14 mouse cellular contexts compared by ENCODE assay signal in the genomic region with DNA sequence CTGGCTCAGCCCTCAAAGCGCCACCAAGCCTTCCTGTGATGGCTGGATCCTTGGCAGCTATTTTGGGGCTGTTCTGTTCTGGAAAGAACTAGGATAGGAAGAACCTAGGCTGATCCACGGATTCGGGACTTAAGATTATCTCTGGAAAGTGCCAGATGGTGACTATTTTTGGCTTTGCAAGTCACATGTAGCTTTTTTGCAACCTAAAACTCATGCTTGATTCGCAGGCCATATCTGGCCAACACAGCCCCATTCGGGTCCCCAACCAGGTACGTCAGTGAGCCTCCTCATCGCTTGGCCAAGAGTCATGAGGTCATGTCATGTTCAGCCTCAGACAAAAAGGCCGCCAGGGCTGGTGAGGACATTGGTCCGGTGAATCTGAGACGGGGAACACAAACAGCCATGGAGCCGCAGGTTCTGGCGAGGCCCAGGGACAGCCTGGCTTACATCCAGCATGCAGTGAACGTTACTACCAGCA.
A peak's percentile ranks its signal among the peaks of the same experiment; 100 is the strongest.
DNase-seq lines count a peak whose midpoint lies in the region; ATAC-seq lines count a peak whose summit lies in the region.
"Had no signal": no experiment of that assay in that cellular context is flagged by ENCODE, and none has a peak within 500 bp of the region (broad histone marks: within the 10 kb centered on the region; RNA-seq: fewer than 3 reads in every experiment).

No protein-coding gene starts in this region.

- peak overlapping the region; percentile 42; the same call in 1 of the 2 replicates for H3K9ac ChIP-seq in heart, embryonic 16.5 days (ENCODE audit: low read length)
- no peak overlapping the region for H3K9ac ChIP-seq in embryonic facial prominence, embryonic 12.5 days
- H3K9ac ChIP-seq: forebrain, embryonic 12.5 days; hindbrain, embryonic 15.5 days had no signal

- DNase-seq in heart, postnatal 36 days = no peak
- peak; percentile 58 to 88 for DNase-seq in frontal cortex, postnatal 36 days (ENCODE audit: low spot score in 2 of 2)
- DNase-seq in right cerebral cortex, postnatal 10 days (ENCODE audit: low spot score in 2 of 2) = peak; percentile 71 to 81
- DNase-seq in kidney, adult 8-10 months = no peak
- DNase-seq in kidney, postnatal 10 days = no peak
- DNase-seq: adrenal gland, adult 8-10 months; embryo, embryonic 11 days; lung, adult 2 months had no signal

- H3K36me3 ChIP-seq in heart, embryonic 16.5 days (ENCODE audit: control insufficient read depth, insufficient read depth) = no peaks in the 10 kb centered on the region
- no peaks in the 10 kb centered on the region for H3K36me3 ChIP-seq in embryonic facial prominence, embryonic 12.5 days
- H3K36me3 ChIP-seq: forebrain, embryonic 12.5 days; hindbrain, embryonic 15.5 days had no signal

- WGBS in heart, embryonic 16.5 days = 56% methylated on average over 13 of the region's 13 CpGs
- WGBS in embryonic facial prominence, embryonic 12.5 days = 76% methylated on average over 13 of the region's 13 CpGs

- H3K27ac ChIP-seq in heart, embryonic 16.5 days (ENCODE audit: low read length) = peak overlapping the region; percentile 46; the same call in 1 of the 2 replicates
- H3K27ac ChIP-seq in embryonic facial prominence, embryonic 12.5 days = 0 out of 2 replicates have a peak overlapping the region, but pooled peaks have one; percentile 50
- H3K27ac ChIP-seq: forebrain, embryonic 12.5 days; hindbrain, embryonic 15.5 days had no signal

- intact Hi-C loops in heart, postnatal 36 days (cut with DNase I) = no loop called here

- H3K4me2 ChIP-seq in heart, embryonic 16.5 days (ENCODE audit: low read depth, low read length) = no peak overlapping the region
- no peak overlapping the region for H3K4me2 ChIP-seq in embryonic facial prominence, embryonic 12.5 days (replicated peaks)
- H3K4me2 ChIP-seq: forebrain, embryonic 12.5 days; hindbrain, embryonic 15.5 days had no signal

- no peaks in the 10 kb centered on the region for H3K27me3 ChIP-seq in heart, embryonic 16.5 days (ENCODE audit: control insufficient read depth, insufficient read depth, low read length)
- H3K27me3 ChIP-seq in embryonic facial prominence, embryonic 12.5 days = no peaks in the 10 kb centered on the region
- H3K27me3 ChIP-seq: CH12.LX; forebrain, embryonic 12.5 days; hindbrain, embryonic 15.5 days; Patski had no signal

- ATAC-seq in heart, embryonic 16.5 days (replicated peaks; ENCODE audit: extremely low read depth, insufficient read depth, low FRiP score) = no peak
- no peak for ATAC-seq in embryonic facial prominence, embryonic 12.5 days (ENCODE audit: insufficient number of reproducible peaks, insufficient read depth, low FRiP score, low TSS enrichment)
- ATAC-seq: Patski had no signal

- no peaks in the 10 kb centered on the region for H3K9me3 ChIP-seq in heart, embryonic 16.5 days (replicated peaks; ENCODE audit: control insufficient read depth, low read length)
- H3K9me3 ChIP-seq in embryonic facial prominence, embryonic 12.5 days = no peaks in the 10 kb centered on the region
- H3K9me3 ChIP-seq: forebrain, embryonic 12.5 days; hindbrain, embryonic 15.5 days had no signal

- peaks cover 41% of the 10 kb centered on the region for H3K4me1 ChIP-seq in heart, embryonic 16.5 days (ENCODE audit: control insufficient read depth, insufficient read depth, low read length)
- H3K4me1 ChIP-seq in embryonic facial prominence, embryonic 12.5 days = peaks cover 36% of the 10 kb centered on the region

- no peak overlapping the region for H3K4me3 ChIP-seq in heart, embryonic 16.5 days (ENCODE audit: low read length)
- no peak overlapping the region for H3K4me3 ChIP-seq in embryonic facial prominence, embryonic 12.5 days
- H3K4me3 ChIP-seq: forebrain, embryonic 12.5 days; hindbrain, embryonic 15.5 days had no signal

Comparison
In these comparisons a context has a peak if more than half of its experiments do, and no peak if none do; other contexts are left out.
1. DNase-seq: peak in frontal cortex, postnatal 36 days (2 of 2) and right cerebral cortex, postnatal 10 days (2 of 2); none in heart, postnatal 36 days (0 of 2), kidney, adult 8-10 months (0 of 2) and kidney, postnatal 10 days (single experiment).